Mouse (Mus musculus) MEL (cell line): ENCODE data around the gene 4930524B15Rik.

Experiments used
- CTCF ChIP-seq, 3 experiments: IDR thresholded peaks in 2 of 3; conservative IDR thresholded peaks in 1 of 3; 2 replicates each; pipeline ENCODE4 v1.5.1; 2011 to 2012; ENCODE audit warnings: low read length in 3 of 3, low read depth in 2 of 3, mild to moderate bottlenecking in 2 of 3, improper control_type of control experiment in 1 of 3, inconsistent platforms in 1 of 3, mixed read lengths in 1 of 3, moderate library complexity in 1 of 3; ENCODE audit not compliant: control insufficient read depth in 1 of 3, insufficient read depth in 1 of 3, poor library complexity in 1 of 3, severe bottlenecking in 1 of 3
- JUND ChIP-seq: IDR thresholded peaks from 2 replicates; pipeline ENCODE4 v1.6.1; 2011; ENCODE audit warnings: low read depth, mild to moderate bottlenecking, improper control_type of control experiment, low read length
- ZNF384 ChIP-seq: IDR thresholded peaks from 2 replicates; pipeline ENCODE4 v1.6.1; 2012; ENCODE audit warnings: low read depth, mild to moderate bottlenecking, inconsistent platforms, low read length, improper control_type of control experiment

- TF ChIP-seq ZNF384, result no peak
- no peak for TF ChIP-seq JUND
- TF ChIP-seq CTCF (IDR thresholded peaks at IDR 0.05 in 2 of 3, conservative IDR thresholded peaks at IDR 0.05 in 1 of 3; ENCODE audit: control insufficient read depth in 1 of 3, insufficient read depth in 1 of 3, low read depth in 2 of 3, low read length in 3 of 3, poor library complexity in 1 of 3, severe bottlenecking in 1 of 3), result no peak
These were observed 48.2 kb downstream of the 4930524B15Rik start for GRCm38 (mm10) chr11:32013561-32013960.
